Mouse (Mus musculus) small intestine, adult 2 months (tissue): Measurements from ENCODE around the gene Syt15.

Experiments
- CTCF ChIP-seq: fragments of 200-500 bp; IDR thresholded peaks from 2 replicates; pipeline ENCODE4 v1.5.1; 2012; ENCODE audit warnings: low read depth, mild to moderate bottlenecking, control low read depth, inconsistent platforms, low read length, moderate library complexity, mixed read lengths; ENCODE audit not compliant: insufficient replicate concordance, insufficient read length; ENCODE audit errors: extremely low read depth
- POLR2A ChIP-seq: fragments of 200-500 bp; IDR thresholded peaks from 2 replicates; pipeline ENCODE4 v1.6.1; 2012; ENCODE audit warnings: low read depth, mild to moderate bottlenecking, control low read depth, inconsistent platforms, low read length, moderate library complexity

- TF ChIP-seq CTCF (no peak), POLR2A (no peak)
Measured at GRCm38 (mm10) chr14:34226566-34226965, 7.2 kb downstream of the Syt15 start.
